Mouse (Mus musculus) heart, postnatal 0 days (tissue): Measurements from ENCODE around the gene Raet1d. TPM values are rescaled to one million over a fixed set of nuclear protein-coding genes. Genes with fewer than 3 reads are reported as not detected.
"Not testable (repeated sequence)": the region's sequence is repeated elsewhere in the genome, so short reads cannot be mapped to it uniquely, and the experiment has no call there.

Experiments used
- ATAC-seq: fragments of 200-750 bp; cut with Nextera tagmentation; 2 replicates; pipeline ENCODE4 v1.8.0; 2017; ENCODE audit warnings: low read depth, moderate number of reproducible peaks, moderate library complexity; ENCODE audit not compliant: insufficient read depth
- DNase-seq: peaks from one replicate; pipeline ENCODE4 v3.0.0-alpha.2; 2016; ENCODE audit warnings: low spot score
- H3K27ac ChIP-seq: fragments of 300-500 bp; sonication (generic); 2 replicates; pipeline ENCODE4 v1.5.1; 2014; ENCODE audit warnings: low read depth, mild to moderate bottlenecking
- H3K27me3 ChIP-seq: fragments of 300-500 bp; sonication (generic); 2 replicates; pipeline ENCODE4 v1.6.1; 2014; ENCODE audit warnings: low read length, mixed read lengths; ENCODE audit not compliant: control insufficient read depth, insufficient read depth
- H3K36me3 ChIP-seq: fragments of 300-500 bp; sonication (generic); replicated peaks from 2 replicates; pipeline ENCODE4 v1.6.1; 2014; ENCODE audit warnings: low read length, mixed read lengths; ENCODE audit not compliant: control insufficient read depth, insufficient read depth
- H3K4me1 ChIP-seq: fragments of 300-500 bp; sonication (generic); 2 replicates; pipeline ENCODE4 v1.6.1; 2014; ENCODE audit warnings: antibody characterized with exemption; ENCODE audit not compliant: control insufficient read depth, insufficient read depth
- H3K4me2 ChIP-seq: fragments of 300-500 bp; sonication (generic); 2 replicates; pipeline ENCODE4 v1.6.1; 2014; ENCODE audit warnings: low read depth, mild to moderate bottlenecking, low read length, moderate library complexity
- H3K4me3 ChIP-seq: fragments of 300-500 bp; sonication (generic); 2 replicates; pipeline ENCODE4 v1.5.1; 2014; ENCODE audit warnings: low read depth, low read length
- H3K9ac ChIP-seq: fragments of 300-500 bp; sonication (generic); replicated peaks from 2 replicates; pipeline ENCODE4 v1.6.1; 2014; ENCODE audit warnings: low read depth, low read length, mixed read lengths
- H3K9me3 ChIP-seq: fragments of 300-500 bp; sonication (generic); replicated peaks from 2 replicates; pipeline ENCODE4 v1.6.1; 2016; ENCODE audit warnings: low read length; ENCODE audit not compliant: control insufficient read depth
- WGBS: fragments of 180-500 bp; shearing (Covaris S2); extraction: QIAGEN DNeasy Blood & Tissue Kit; methylation state at CpG from one replicate; pipeline ENCODE4 v1.1.7; 2014; 5-methylcytosine and 5-hydroxymethylcytosine counted together
- polyA plus RNA-seq: library from polyadenylated mRNA; unstranded; fragments of >200 nt; fragmentation: Nextera tagmentation; extraction: Ambion mirVana; gene quantifications from 2 replicates; pipeline ENCODE4 v1.2.1, GENCODE M21; 2015
- total RNA-seq: library from RNA; depleted of rRNA; stranded (reverse); fragments of >200 nt; gene quantifications from 2 replicates; pipeline ENCODE4 v1.2.3, GENCODE M21; 2014; ENCODE audit warnings: low replicate concordance

The Raet1d gene
- total and polyA plus RNA-seq, 2 experiments from 2014 or later: 2.0 to 4.3 TPM

GRCm38 (mm10) chr10:22362466-22362865 lies 2.1 kb downstream of the Raet1d start:
- H3K4me1 ChIP-seq, H3K27ac ChIP-seq, DNase-seq, ATAC-seq, H3K4me3 ChIP-seq, H3K9ac ChIP-seq, H3K27me3 ChIP-seq, H3K9me3 ChIP-seq, H3K4me2 ChIP-seq, H3K36me3 ChIP-seq: not testable (repeated sequence)
- 70% methylated on average over 1 of the region's 2 CpGs for WGBS

- H3K36me3 ChIP-seq: not testable (repeated sequence)
- WGBS: 70% methylated on average over 2 of the region's 2 CpGs
Measured at GRCm38 (mm10) chr10:22364915-22365314, 4.6 kb downstream of the Raet1d start.

GRCm38 (mm10) chr10:22381226-22381625 lies 20.9 kb downstream of the Raet1d start:
- H3K4me3 ChIP-seq, H3K27me3 ChIP-seq, DNase-seq, H3K4me1 ChIP-seq, H3K9ac ChIP-seq, H3K36me3 ChIP-seq, ATAC-seq, H3K27ac ChIP-seq, H3K4me2 ChIP-seq, H3K9me3 ChIP-seq: not testable (repeated sequence)
- 10% methylated on average over 5 of the region's 10 CpGs for WGBS

More at GRCm38 (mm10) chr10:22364915-22365314, 4.6 kb downstream of the Raet1d start:
- H3K4me2 ChIP-seq, H3K4me3 ChIP-seq, H3K4me1 ChIP-seq, H3K9ac ChIP-seq, ATAC-seq, H3K27me3 ChIP-seq, H3K27ac ChIP-seq, DNase-seq, H3K9me3 ChIP-seq: not testable (repeated sequence)

GRCm38 (mm10) chr10:22390146-22390545 lies 29.8 kb downstream of the Raet1d start:
- 85% methylated on average over 7 of the region's 7 CpGs for WGBS
- H3K4me3 ChIP-seq, DNase-seq, H3K36me3 ChIP-seq, H3K27me3 ChIP-seq, H3K9ac ChIP-seq, H3K9me3 ChIP-seq, H3K4me2 ChIP-seq, H3K27ac ChIP-seq, ATAC-seq, H3K4me1 ChIP-seq: not testable (repeated sequence)

GRCm38 (mm10) chr10:22391616-22392015 lies 31.3 kb downstream of the Raet1d start:
- not testable (repeated sequence) for H3K9ac ChIP-seq, H3K27me3 ChIP-seq, H3K4me1 ChIP-seq, DNase-seq, H3K9me3 ChIP-seq, H3K36me3 ChIP-seq, H3K4me3 ChIP-seq, ATAC-seq, H3K27ac ChIP-seq, H3K4me2 ChIP-seq
- WGBS: 84% methylated on average over 2 of the region's 5 CpGs

GRCm38 (mm10) chr10:22393028-22393824 lies 32.9 kb downstream of the Raet1d start:
- not testable (repeated sequence) for H3K36me3 ChIP-seq, H3K9me3 ChIP-seq, H3K4me3 ChIP-seq, H3K27ac ChIP-seq, H3K27me3 ChIP-seq, H3K4me1 ChIP-seq, ATAC-seq, H3K9ac ChIP-seq, H3K4me2 ChIP-seq, DNase-seq
- no CpG with 5 or more reads among the region's 2 CpGs for WGBS

GRCm38 (mm10) chr10:22396680-22397079 lies 36.3 kb downstream of the Raet1d start:
- not testable (repeated sequence) for H3K4me2 ChIP-seq, H3K4me3 ChIP-seq, H3K9ac ChIP-seq, ATAC-seq, H3K36me3 ChIP-seq, H3K27ac ChIP-seq, DNase-seq, H3K4me1 ChIP-seq, H3K27me3 ChIP-seq, H3K9me3 ChIP-seq
- WGBS: 23% methylated on average over 1 of the region's 1 CpGs
